Mouse (Mus musculus): ENCODE measurements around the gene Smoc1. TPM values are rescaled to one million over a fixed set of nuclear protein-coding genes. Genes with fewer than 3 reads are reported as not detected.

The Smoc1 gene
- polyA plus RNA-seq, 1 experiment from 2014 or later = 27.1 TPM

GRCm38 (mm10) chr12:81028291-81028920, 1.8 kb downstream of the Smoc1 start:
- WGBS = 42% methylated on average over 16 of the region's 16 CpGs
- H3K27ac ChIP-seq (replicated peaks) = peak overlapping the region; percentile 84; the same call in 1 of the 2 replicates
- peak; percentile 52 for DNase-seq (ENCODE audit: low spot score)
- no peaks in the 10 kb centered on the region for H3K9me3 ChIP-seq
- H3K4me3 ChIP-seq = peak overlapping the region; percentile 86
- H3K4me1 ChIP-seq = peaks cover 70% of the 10 kb centered on the region
- H3K36me3 ChIP-seq (replicated peaks) = peaks cover 18% of the 10 kb centered on the region
- peaks cover 50% of the 10 kb centered on the region for H3K27me3 ChIP-seq (replicated peaks; ENCODE audit: low read depth, poor library complexity, severe bottlenecking)

- WGBS = 32% methylated on average over 4 of the region's 4 CpGs
- Histone ChIP-seq H3K27me3 (replicated peaks; ENCODE audit: low read depth, poor library complexity, severe bottlenecking) (peaks cover 43% of the 10 kb centered on the region), H3K27ac (replicated peaks) (no peak overlapping the region), H3K4me3 (peak overlapping the region; percentile 37), H3K36me3 (replicated peaks) (peaks cover 23% of the 10 kb centered on the region), H3K9me3 (no peaks in the 10 kb centered on the region), H3K4me1 (peaks cover 80% of the 10 kb centered on the region)
- DNase-seq (ENCODE audit: low spot score) = peak; percentile 55
Observed at GRCm38 (mm10) chr12:81029731-81030130, 3.1 kb downstream of the Smoc1 start.

- no peak overlapping the region for H3K4me3 ChIP-seq
- WGBS = 89% methylated on average over 7 of the region's 7 CpGs
- H3K4me1 ChIP-seq = peaks cover 73% of the 10 kb centered on the region
- no peak overlapping the region for H3K27ac ChIP-seq (replicated peaks)
- peaks cover 26% of the 10 kb centered on the region for H3K36me3 ChIP-seq (replicated peaks)
- DNase-seq (ENCODE audit: low spot score) = no peak
- peaks cover 25% of the 10 kb centered on the region for H3K27me3 ChIP-seq (replicated peaks; ENCODE audit: low read depth, poor library complexity, severe bottlenecking)
- no peaks in the 10 kb centered on the region for H3K9me3 ChIP-seq
Observed at GRCm38 (mm10) chr12:81031579-81031978, 5.0 kb downstream of the Smoc1 start.

GRCm38 (mm10) chr12:81033389-81034041, 6.9 kb downstream of the Smoc1 start:
- Histone ChIP-seq H3K4me1 (peaks cover 58% of the 10 kb centered on the region), H3K9me3 (no peaks in the 10 kb centered on the region), H3K27ac (replicated peaks) (no peak overlapping the region), H3K36me3 (replicated peaks) (peaks cover 26% of the 10 kb centered on the region), H3K4me3 (no peak overlapping the region), H3K27me3 (replicated peaks; ENCODE audit: low read depth, poor library complexity, severe bottlenecking) (peaks cover 5% of the 10 kb centered on the region)
- no peak for DNase-seq (ENCODE audit: low spot score)
- WGBS = 64% methylated on average over 15 of the region's 15 CpGs

GRCm38 (mm10) chr12:81034042-81034417, 7.4 kb downstream of the Smoc1 start:
- WGBS = 82% methylated on average over 4 of the region's 4 CpGs
- DNase-seq (ENCODE audit: low spot score) = no peak
- Histone ChIP-seq H3K9me3 (no peaks in the 10 kb centered on the region), H3K27me3 (replicated peaks; ENCODE audit: low read depth, poor library complexity, severe bottlenecking) (0 out of 2 replicates have a peak, but pooled peaks cover 3% of the 10 kb centered on the region), H3K36me3 (replicated peaks) (peaks cover 26% of the 10 kb centered on the region), H3K27ac (replicated peaks) (no peak overlapping the region), H3K4me3 (no peak overlapping the region), H3K4me1 (peaks cover 55% of the 10 kb centered on the region)

GRCm38 (mm10) chr12:81035850-81036249, 9.2 kb downstream of the Smoc1 start:
- H3K9me3 ChIP-seq = no peaks in the 10 kb centered on the region
- H3K27me3 ChIP-seq (replicated peaks; ENCODE audit: low read depth, poor library complexity, severe bottlenecking) = 0 out of 2 replicates have a peak, but pooled peaks cover 3% of the 10 kb centered on the region
- no peak overlapping the region for H3K4me3 ChIP-seq
- H3K4me1 ChIP-seq = peaks cover 43% of the 10 kb centered on the region
- 82% methylated on average over 6 of the region's 6 CpGs for WGBS
- DNase-seq (ENCODE audit: low spot score) = no peak
- H3K36me3 ChIP-seq (replicated peaks) = peaks cover 24% of the 10 kb centered on the region
- H3K27ac ChIP-seq (replicated peaks) = no peak overlapping the region

GRCm38 (mm10) chr12:81043616-81044015, 17.0 kb downstream of the Smoc1 start:
- Histone ChIP-seq H3K27me3 (replicated peaks; ENCODE audit: low read depth, poor library complexity, severe bottlenecking) (no peaks in the 10 kb centered on the region), H3K27ac (replicated peaks) (no peak overlapping the region), H3K4me3 (no peak overlapping the region), H3K4me1 (peaks cover 34% of the 10 kb centered on the region), H3K9me3 (no peaks in the 10 kb centered on the region), H3K36me3 (replicated peaks) (0 out of 2 replicates have a peak, but pooled peaks cover 3% of the 10 kb centered on the region)
- DNase-seq (ENCODE audit: low spot score) = no peak
- 68% methylated on average over 11 of the region's 11 CpGs for WGBS

GRCm38 (mm10) chr12:81046926-81047325, 20.3 kb downstream of the Smoc1 start:
- no peaks in the 10 kb centered on the region for H3K27me3 ChIP-seq (replicated peaks; ENCODE audit: low read depth, poor library complexity, severe bottlenecking)
- DNase-seq (ENCODE audit: low spot score) = no peak
- H3K4me1 ChIP-seq = peaks cover 18% of the 10 kb centered on the region
- H3K9me3 ChIP-seq = no peaks in the 10 kb centered on the region
- no peak overlapping the region for H3K4me3 ChIP-seq
- 85% methylated on average over 5 of the region's 5 CpGs for WGBS
- no peak overlapping the region for H3K27ac ChIP-seq (replicated peaks)
- H3K36me3 ChIP-seq (replicated peaks) = 0 out of 2 replicates have a peak, but pooled peaks cover 3% of the 10 kb centered on the region

GRCm38 (mm10) chr12:81049661-81050060, 23.1 kb downstream of the Smoc1 start:
- Histone ChIP-seq H3K36me3 (replicated peaks) (0 out of 2 replicates have a peak, but pooled peaks cover 3% of the 10 kb centered on the region), H3K4me1 (peaks cover 15% of the 10 kb centered on the region), H3K27me3 (replicated peaks; ENCODE audit: low read depth, poor library complexity, severe bottlenecking) (no peaks in the 10 kb centered on the region), H3K4me3 (no peak overlapping the region), H3K9me3 (no peaks in the 10 kb centered on the region), H3K27ac (replicated peaks) (no peak overlapping the region)
- no peak for DNase-seq (ENCODE audit: low spot score)
- 95% methylated on average over 5 of the region's 5 CpGs for WGBS

GRCm38 (mm10) chr12:81055000-81055705, 28.5 kb downstream of the Smoc1 start:
- H3K27ac ChIP-seq (replicated peaks) = 0 out of 2 replicates have a peak overlapping the region, but pooled peaks have one; percentile 3
- H3K4me3 ChIP-seq = no peak overlapping the region
- no peaks in the 10 kb centered on the region for H3K27me3 ChIP-seq (replicated peaks; ENCODE audit: low read depth, poor library complexity, severe bottlenecking)
- no peak for DNase-seq (ENCODE audit: low spot score)
- H3K4me1 ChIP-seq = peaks cover 47% of the 10 kb centered on the region
- H3K36me3 ChIP-seq (replicated peaks) = no peaks in the 10 kb centered on the region
- no peaks in the 10 kb centered on the region for H3K9me3 ChIP-seq
- 73% methylated on average over 11 of the region's 11 CpGs for WGBS

- no peak overlapping the region for H3K4me3 ChIP-seq
- DNase-seq (ENCODE audit: low spot score) = no peak
- WGBS = 89% methylated on average over 2 of the region's 2 CpGs
- no peaks in the 10 kb centered on the region for H3K36me3 ChIP-seq (replicated peaks)
- H3K4me1 ChIP-seq = peaks cover 47% of the 10 kb centered on the region
- no peaks in the 10 kb centered on the region for H3K9me3 ChIP-seq
- no peaks in the 10 kb centered on the region for H3K27me3 ChIP-seq (replicated peaks; ENCODE audit: low read depth, poor library complexity, severe bottlenecking)
- no peak overlapping the region for H3K27ac ChIP-seq (replicated peaks)
Observed at GRCm38 (mm10) chr12:81055811-81056210, 29.2 kb downstream of the Smoc1 start.

- no peak for DNase-seq (ENCODE audit: low spot score)
- Histone ChIP-seq H3K4me3 (no peak overlapping the region), H3K36me3 (replicated peaks) (no peaks in the 10 kb centered on the region), H3K27ac (replicated peaks) (no peak overlapping the region), H3K9me3 (no peaks in the 10 kb centered on the region), H3K4me1 (peaks cover 47% of the 10 kb centered on the region), H3K27me3 (replicated peaks; ENCODE audit: low read depth, poor library complexity, severe bottlenecking) (no peaks in the 10 kb centered on the region)
- WGBS = 37% methylated on average over 4 of the region's 4 CpGs
Observed at GRCm38 (mm10) chr12:81057619-81058018, 31.0 kb downstream of the Smoc1 start.
